Mouse (Mus musculus) embryonic fibroblast, embryonic 13.5 days (primary cell): ENCODE measurements around the gene Slc17a1. TPM values are rescaled to one million over a fixed set of nuclear protein-coding genes. Genes with fewer than 3 reads are reported as not detected.

Experiments
- H3K27ac ChIP-seq: 2 replicates; pipeline ENCODE4 v1.5.1; 2012; ENCODE audit warnings: low read length, control low read depth, inconsistent platforms; ENCODE audit not compliant: insufficient read depth
- H3K4me1 ChIP-seq: 2 replicates; pipeline ENCODE4 v1.6.1; 2011; ENCODE audit warnings: low read length; ENCODE audit not compliant: control insufficient read depth, insufficient read depth
- H3K4me3 ChIP-seq: 2 replicates; pipeline ENCODE4 v1.5.1; 2011; ENCODE audit warnings: mild to moderate bottlenecking, control low read depth, low read length; ENCODE audit not compliant: insufficient read depth
- CTCF ChIP-seq: IDR thresholded peaks from 2 replicates; pipeline ENCODE4 v1.5.1; 2011; ENCODE audit warnings: mild to moderate bottlenecking, control low read depth, low read length, moderate library complexity, borderline replicate concordance; ENCODE audit not compliant: insufficient read depth
- POLR2A ChIP-seq: IDR thresholded peaks from 2 replicates; pipeline ENCODE4 v1.6.1; 2011; ENCODE audit warnings: low read depth, mild to moderate bottlenecking, control low read depth, low read length, moderate library complexity
- polyA plus RNA-seq: library from polyadenylated mRNA; stranded (reverse); fragments of >200 nt; gene quantifications from 2 replicates; pipeline ENCODE4 v1.2.4, GENCODE M21; 2011; ENCODE audit warnings: low read depth; ENCODE audit not compliant: missing spikeins, insufficient read length

Gene Slc17a1
- polyA plus RNA-seq, 1 experiment: not detected

- TF ChIP-seq CTCF (no peak), POLR2A (no peak)
Observed at GRCm38 (mm10) chr13:23942861-23943260, 75.3 kb downstream of the Slc17a1 start.

More at GRCm38 (mm10) chr13:23942861-23943260, 75.3 kb downstream of the Slc17a1 start:
- H3K4me3 ChIP-seq: no peak overlapping the region
- no peaks in the 10 kb centered on the region for H3K4me1 ChIP-seq
- H3K27ac ChIP-seq: no peak overlapping the region

Other genes starting within 250 kb of the Slc17a1 start
- 2.2 and 4.1 TPM in 2 replicates for gene Hist1h2be, start 246.6 kb upstream of the Slc17a1 start, polyA plus RNA-seq
- gene Hist1h1e, start 245.2 kb upstream of the Slc17a1 start, polyA plus RNA-seq: 3.8 and 8.8 TPM in 2 replicates
- gene Hist1h2ac, start 183.8 kb upstream of the Slc17a1 start, polyA plus RNA-seq: 0.79 and 0.82 TPM in 2 replicates
- 55.6 and 62.4 TPM in 2 replicates for gene Hist1h2bc, start 183.6 kb upstream of the Slc17a1 start, polyA plus RNA-seq
- gene Hist1h1t, start 171.9 kb upstream of the Slc17a1 start, polyA plus RNA-seq: not detected in 2 replicates
- 2.8 and 3.8 TPM in 2 replicates for gene Hist1h4c, start 169.3 kb upstream of the Slc17a1 start, polyA plus RNA-seq
- 4.6 and 7.9 TPM in 2 replicates for gene Hfe, start 156.9 kb upstream of the Slc17a1 start, polyA plus RNA-seq
- gene Hist1h1c, start 128.9 kb upstream of the Slc17a1 start, polyA plus RNA-seq: 69.4 and 72.0 TPM in 2 replicates
- 2.6 and 5.4 TPM in 2 replicates for gene Hist1h3c, start 122.1 kb upstream of the Slc17a1 start, polyA plus RNA-seq
- gene Hist1h2bb, start 121.0 kb upstream of the Slc17a1 start, polyA plus RNA-seq: 4.2 and 5.7 TPM in 2 replicates
- 10.0 and 12.3 TPM in 2 replicates for gene Hist1h2ab, start 116.6 kb upstream of the Slc17a1 start, polyA plus RNA-seq
- 5.6 and 6.3 TPM in 2 replicates for gene Hist1h3b, start 115.5 kb upstream of the Slc17a1 start, polyA plus RNA-seq
- gene Hist1h4b, start 110.7 kb upstream of the Slc17a1 start, polyA plus RNA-seq: 7.8 and 12.5 TPM in 2 replicates
- gene Hist1h4a, start 106.5 kb upstream of the Slc17a1 start, polyA plus RNA-seq: 1.3 and 5.4 TPM in 2 replicates
- gene Hist1h3a, start 105.4 kb upstream of the Slc17a1 start, polyA plus RNA-seq: 2.0 and 5.5 TPM in 2 replicates
- 2.3 and 7.9 TPM in 2 replicates for gene Hist1h1a, start 104.1 kb upstream of the Slc17a1 start, polyA plus RNA-seq
- not detected in 2 replicates for gene Trim38, start 97.8 kb upstream of the Slc17a1 start, polyA plus RNA-seq
- not detected in 2 replicates for gene Slc17a2, start 60.8 kb upstream of the Slc17a1 start, polyA plus RNA-seq
- not detected in 2 replicates for gene Slc17a3, start 28.3 kb upstream of the Slc17a1 start, polyA plus RNA-seq
- not detected in 2 replicates for gene Slc17a4, start 47.3 kb downstream of the Slc17a1 start, polyA plus RNA-seq
- gene Hist1h2ba, start 66.4 kb downstream of the Slc17a1 start, polyA plus RNA-seq: not detected in 2 replicates
- not detected in 2 replicates for gene Hist1h2aa, start 66.7 kb downstream of the Slc17a1 start, polyA plus RNA-seq
- gene Scgn, start 123.5 kb downstream of the Slc17a1 start, polyA plus RNA-seq: not detected in 2 replicates